Mouse (Mus musculus): ENCODE measurements around the gene Ndnf. TPM values are rescaled to one million over a fixed set of nuclear protein-coding genes. Genes with fewer than 3 reads are reported as not detected.

Ndnf gene
- total and polyA plus RNA-seq, 3 experiments: not detected

DNA sequence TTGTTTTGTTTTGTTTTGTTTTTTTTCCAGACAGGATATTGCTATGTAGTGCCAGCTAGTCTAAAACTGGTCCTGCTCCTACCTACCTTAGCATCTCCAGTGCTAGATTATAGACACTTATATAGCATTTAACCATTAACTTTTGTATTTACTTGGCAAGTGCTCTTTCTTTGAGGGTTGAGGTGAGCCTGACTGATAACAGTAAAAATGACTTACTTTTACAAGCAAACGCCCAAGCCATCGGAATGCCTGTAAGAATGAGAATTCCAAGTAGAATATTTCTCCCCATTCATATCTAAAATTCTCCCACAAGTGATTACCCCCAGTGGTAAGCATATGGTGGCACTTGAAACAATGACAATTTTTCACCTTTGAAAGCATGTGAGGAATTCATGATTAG is 40.8 kb upstream of the Ndnf start:
- Histone ChIP-seq H3K9ac (ENCODE audit: control insufficient read depth, low read depth, low read length, poor library complexity, severe bottlenecking) (no peak overlapping the region), H3K36me3 (ENCODE audit: control insufficient read depth in 1 of 2, insufficient read depth in 2 of 2, low read length in 2 of 2) (no peaks in the 10 kb centered on the region), H3K27me3 (ENCODE audit: control insufficient read depth in 1 of 2, insufficient read depth in 2 of 2, low read length in 2 of 2) (no peaks in the 10 kb centered on the region), H3K79me2 (ENCODE audit: control insufficient read depth, insufficient read depth, low read length, poor library complexity) (no peaks in the 10 kb centered on the region), H3K9me3 (replicated peaks; ENCODE audit: insufficient read depth, low read length) (no peaks in the 10 kb centered on the region), H3K4me3 (ENCODE audit: control insufficient read depth in 1 of 2, insufficient read depth in 1 of 2, low read depth in 2 of 2, low read length in 2 of 2) (no peak overlapping the region), H3K27ac (ENCODE audit: control insufficient read depth, low read depth, low read length) (no peak overlapping the region), H3K4me1 (ENCODE audit: control insufficient read depth in 1 of 2, insufficient read depth in 2 of 2, low read length in 2 of 2) (no peaks in the 10 kb centered on the region)
- TF ChIP-seq EP300 (IDR thresholded peaks at IDR 0.05; ENCODE audit: low read depth in 1 of 2, low read length in 2 of 2) (no peak), E2F4 (IDR thresholded peaks at IDR 0.05; ENCODE audit: borderline replicate concordance, low read depth, low read length) (no peak), MYB (IDR thresholded peaks at IDR 0.05; ENCODE audit: low read depth, low read length) (no peak), TAL1 (IDR thresholded peaks at IDR 0.05; ENCODE audit: low read length) (no peak)
- no peak for DNase-seq (ENCODE audit: low read depth, low spot score)

GRCm38 (mm10) chr6:65632184-65632583 is 39.2 kb upstream of the Ndnf start:
- H3K4me3 ChIP-seq (ENCODE audit: control insufficient read depth in 1 of 2, insufficient read depth in 1 of 2, low read depth in 2 of 2, low read length in 2 of 2): no peak overlapping the region
- H3K79me2 ChIP-seq (ENCODE audit: control insufficient read depth, insufficient read depth, low read length, poor library complexity): no peaks in the 10 kb centered on the region
- H3K4me1 ChIP-seq (ENCODE audit: control insufficient read depth in 1 of 2, insufficient read depth in 2 of 2, low read length in 2 of 2): no peaks in the 10 kb centered on the region
- H3K9ac ChIP-seq (ENCODE audit: control insufficient read depth, low read depth, low read length, poor library complexity, severe bottlenecking): no peak overlapping the region
- no peak for DNase-seq (ENCODE audit: low read depth, low spot score)
- TF ChIP-seq CHD1 (IDR thresholded peaks at IDR 0.05; ENCODE audit: low read depth, low read length) (no peak), HCFC1 (IDR thresholded peaks at IDR 0.05; ENCODE audit: low read depth, low read length) (no peak), MAX (IDR thresholded peaks at IDR 0.05; ENCODE audit: low read length) (no peak), NRF1 (IDR thresholded peaks at IDR 0.05; ENCODE audit: insufficient read depth, low read depth, low read length, poor library complexity, severe bottlenecking) (no peak), TBP (IDR thresholded peaks at IDR 0.05; ENCODE audit: low read depth, low read length) (no peak), E2F4 (IDR thresholded peaks at IDR 0.05; ENCODE audit: borderline replicate concordance, low read depth, low read length) (no peak), UBTF (IDR thresholded peaks at IDR 0.05; ENCODE audit: borderline replicate concordance, insufficient read depth, low read depth, low read length) (no peak), MYB (IDR thresholded peaks at IDR 0.05; ENCODE audit: low read depth, low read length) (no peak), ZNF384 (IDR thresholded peaks at IDR 0.05; ENCODE audit: low read depth, low read length) (no peak), EP300 (IDR thresholded peaks at IDR 0.05; ENCODE audit: low read depth in 1 of 2, low read length in 2 of 2) (no peak), KAT2A (conservative IDR thresholded peaks at IDR 0.05; ENCODE audit: low read depth, low read length) (no peak), GATA1 (IDR thresholded peaks at IDR 0.05; ENCODE audit: low read depth, low read length) (no peak), CTCF (IDR thresholded peaks at IDR 0.05 in 2 of 3, conservative IDR thresholded peaks at IDR 0.05 in 1 of 3; ENCODE audit: control insufficient read depth in 1 of 3, insufficient read depth in 1 of 3, low read depth in 2 of 3, low read length in 3 of 3, poor library complexity in 1 of 3, severe bottlenecking in 1 of 3) (no peak), SIN3A (IDR thresholded peaks at IDR 0.05; ENCODE audit: low read length) (no peak), CHD2 (IDR thresholded peaks at IDR 0.05; ENCODE audit: low read length) (no peak), POLR2AphosphoS5 (IDR thresholded peaks at IDR 0.05; ENCODE audit: borderline replicate concordance, low read depth, low read length) (no peak)
- no peaks in the 10 kb centered on the region for H3K36me3 ChIP-seq (ENCODE audit: control insufficient read depth in 1 of 2, insufficient read depth in 2 of 2, low read length in 2 of 2)
- H3K27me3 ChIP-seq (ENCODE audit: control insufficient read depth in 1 of 2, insufficient read depth in 2 of 2, low read length in 2 of 2): no peaks in the 10 kb centered on the region
- no peaks in the 10 kb centered on the region for H3K9me3 ChIP-seq (replicated peaks; ENCODE audit: insufficient read depth, low read length)
- H3K27ac ChIP-seq (ENCODE audit: control insufficient read depth, low read depth, low read length): no peak overlapping the region
